ENCODE assay signal across 9 mouse cellular contexts in the genomic region with DNA sequence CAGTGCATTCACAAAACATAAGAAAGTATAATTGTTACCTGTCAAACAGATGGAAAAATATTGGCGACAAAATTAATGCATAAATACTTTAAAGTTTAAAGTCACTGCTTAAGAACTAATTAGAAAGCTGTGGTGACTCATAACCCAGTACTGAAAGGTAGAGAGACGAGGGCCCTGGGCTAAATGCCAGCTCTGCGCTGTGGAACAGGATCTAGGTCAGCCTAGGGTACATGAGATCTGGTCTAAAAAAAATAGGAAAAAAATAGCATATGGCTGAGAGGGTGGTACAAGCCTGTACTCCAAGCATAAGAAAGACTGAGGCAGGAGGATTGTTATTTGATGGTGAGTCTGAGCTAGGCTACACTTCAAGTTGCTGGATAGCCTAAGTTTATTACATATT. TPM values are rescaled to one million over a fixed set of nuclear protein-coding genes. Genes with fewer than 3 reads are reported as not detected.
A peak's percentile ranks its signal among the peaks of the same experiment; 100 is the strongest.
DNase-seq lines count a peak whose midpoint lies in the region; ATAC-seq lines count a peak whose summit lies in the region.
"Had no signal": no experiment of that assay in that cellular context is flagged by ENCODE, and none has a peak within 500 bp of the region (broad histone marks: within the 10 kb centered on the region; RNA-seq: fewer than 3 reads in every experiment).

No protein-coding gene starts in this region.

- H3K4me2 ChIP-seq in heart, embryonic 11.5 days: no peak overlapping the region

- H3K9me3 ChIP-seq in heart, embryonic 10.5 days: no peaks in the 10 kb centered on the region
- no peaks in the 10 kb centered on the region for H3K9me3 ChIP-seq in forebrain, embryonic 10.5 days
- H3K9me3 ChIP-seq in heart, embryonic 11.5 days (replicated peaks; ENCODE audit: control insufficient read depth, low read length): no peaks in the 10 kb centered on the region

- no peak overlapping the region for H3K9ac ChIP-seq in heart, embryonic 11.5 days (ENCODE audit: low read depth, low read length)

- H3K4me1 ChIP-seq in heart, embryonic 10.5 days: no peaks in the 10 kb centered on the region
- H3K4me1 ChIP-seq in forebrain, embryonic 10.5 days: no peaks in the 10 kb centered on the region
- no peaks in the 10 kb centered on the region for H3K4me1 ChIP-seq in heart, embryonic 11.5 days (ENCODE audit: control insufficient read depth, insufficient read depth, low read length)

- no peak overlapping the region for H3K4me3 ChIP-seq in heart, embryonic 10.5 days
- no peak overlapping the region for H3K4me3 ChIP-seq in forebrain, embryonic 10.5 days
- H3K4me3 ChIP-seq in heart, embryonic 11.5 days (ENCODE audit: low read depth, low read length): no peak overlapping the region

- no peaks in the 10 kb centered on the region for H3K27me3 ChIP-seq in heart, embryonic 10.5 days (ENCODE audit: insufficient read depth, poor library complexity, severe bottlenecking)
- H3K27me3 ChIP-seq in forebrain, embryonic 10.5 days (ENCODE audit: poor library complexity, severe bottlenecking): no peaks in the 10 kb centered on the region
- H3K27me3 ChIP-seq in heart, embryonic 11.5 days (ENCODE audit: control insufficient read depth, insufficient read depth, low read length): no peaks in the 10 kb centered on the region

- no peak for ATAC-seq in megakaryocyte-erythroid progenitor cell, adult 5-6 weeks (replicated peaks; ENCODE audit: low FRiP score, low TSS enrichment, poor library complexity, severe bottlenecking)
- no peak for ATAC-seq in heart, embryonic 11.5 days (replicated peaks; ENCODE audit: insufficient number of reproducible peaks, low FRiP score, low TSS enrichment)

- WGBS in heart, embryonic 10.5 days: 88% methylated on average over 3 of the region's 3 CpGs
- 92% methylated on average over 3 of the region's 3 CpGs for WGBS in forebrain, embryonic 10.5 days
- 91% methylated on average over 3 of the region's 3 CpGs for WGBS in heart, embryonic 11.5 days (ENCODE audit: insufficient replicate concordance)

- H3K27ac ChIP-seq in heart, embryonic 10.5 days: no peak overlapping the region
- no peak overlapping the region for H3K27ac ChIP-seq in forebrain, embryonic 10.5 days
- H3K27ac ChIP-seq in heart, embryonic 11.5 days (ENCODE audit: low read depth, low read length): no peak overlapping the region

- DNase-seq in heart, adult 18-20 months: peak; percentile 33 to 36
- no peak for DNase-seq in heart, embryonic 10.5 days (ENCODE audit: low spot score)
- peak; percentile 39 for DNase-seq in CD4-positive helper T cell, adult 2 months (ENCODE audit: low read depth, low spot score)
- peak; percentile 68 for DNase-seq in adrenal gland, adult 8-10 months
- peak; percentile 62 for DNase-seq in induced T-regulatory cell, adult 2 months (ENCODE audit: low read depth)
- DNase-seq in forebrain, embryonic 10.5 days (ENCODE audit: extremely low spot score, low spot score): no peak
- DNase-seq: heart, postnatal 14 days had no signal

- peaks cover 69% of the 10 kb centered on the region for H3K36me3 ChIP-seq in heart, embryonic 10.5 days
- peaks cover 86% of the 10 kb centered on the region for H3K36me3 ChIP-seq in forebrain, embryonic 10.5 days (replicated peaks)
- peaks cover 14% of the 10 kb centered on the region for H3K36me3 ChIP-seq in heart, embryonic 11.5 days (ENCODE audit: control insufficient read depth, insufficient read depth, low read length)

RNA-seq across cellular contexts. Expression of a gene that starts 17.6 kb away (rescaled TPM):
- total RNA-seq in heart, adult 18-20 months (2021): 10 to 100 TPM; 14.2 to 16.8 TPM
- 4.7 and 5.3 TPM in 2 replicates for polyA plus RNA-seq in heart, embryonic 10.5 days (2016; fragmentation: Nextera tagmentation; extraction: Ambion mirVana)
- total RNA-seq in adrenal gland, adult 8-10 months (2022): 10 to 100 TPM; 33.5 to 60.0 (median 42.9) TPM
- polyA plus RNA-seq in forebrain, embryonic 10.5 days (2016; fragmentation: Nextera tagmentation; extraction: Ambion mirVana): 4.7 and 5.9 TPM in 2 replicates
- 30.5 and 33.7 TPM in 2 replicates for total RNA-seq in megakaryocyte-erythroid progenitor cell, adult 5-6 weeks (2014; fragmentation: Nextera tagmentation)
- 12.8 and 22.3 TPM in 2 replicates for total RNA-seq in megakaryocyte-erythroid progenitor cell, adult 5-6 weeks (2017)
- 5.5 and 6.7 TPM in 2 replicates for polyA plus RNA-seq in heart, embryonic 11.5 days (2014; fragmentation: Nextera tagmentation; extraction: Ambion mirVana)

RNA-seq across cellular contexts. Expression of a gene that starts 43.9 kb away (rescaled TPM):
- 10 to 100 TPM; 12.6 to 13.0 TPM for total RNA-seq in heart, adult 18-20 months (2021)
- 23.2 and 32.7 TPM in 2 replicates for polyA plus RNA-seq in heart, embryonic 10.5 days (2016; fragmentation: Nextera tagmentation; extraction: Ambion mirVana)
- total RNA-seq in adrenal gland, adult 8-10 months (2022): 10 to 100 TPM; 46.4 to 50.6 (median 50.1) TPM
- polyA plus RNA-seq in forebrain, embryonic 10.5 days (2016; fragmentation: Nextera tagmentation; extraction: Ambion mirVana): 37.7 and 39.2 TPM in 2 replicates
- total RNA-seq in megakaryocyte-erythroid progenitor cell, adult 5-6 weeks (2014; fragmentation: Nextera tagmentation): 8.6 and 17.0 TPM in 2 replicates
- total RNA-seq in megakaryocyte-erythroid progenitor cell, adult 5-6 weeks (2017): 5.7 and 6.8 TPM in 2 replicates
- polyA plus RNA-seq in heart, embryonic 11.5 days (2014; fragmentation: Nextera tagmentation; extraction: Ambion mirVana): 20.6 and 26.8 TPM in 2 replicates

Comparison
In these comparisons a context has a peak if more than half of its experiments do, and no peak if none do; other contexts are left out.
1. DNase-seq: peak in heart, adult 18-20 months (2 of 2), CD4-positive helper T cell, adult 2 months (single experiment), adrenal gland, adult 8-10 months (single experiment) and induced T-regulatory cell, adult 2 months (single experiment); none in heart, embryonic 10.5 days (single experiment) and forebrain, embryonic 10.5 days (single experiment).